Mouse (Mus musculus) lung, embryonic 15.5 days (tissue): Measurements from ENCODE around the gene Irak1. TPM values are rescaled to one million over a fixed set of nuclear protein-coding genes. Genes with fewer than 3 reads are reported as not detected.

Source experiments
- ATAC-seq: fragments of 200-750 bp; cut with Nextera tagmentation; 2 replicates; pipeline ENCODE4 v1.8.0; 2017; ENCODE audit warnings: moderate number of reproducible peaks, borderline replicate concordance; ENCODE audit not compliant: low FRiP score, low TSS enrichment; ENCODE audit errors: extremely low read depth
- H3K27ac ChIP-seq: fragments of 300-500 bp; sonication (generic); 2 replicates; pipeline ENCODE4 v1.5.1; 2015; ENCODE audit warnings: moderate library complexity, mild to moderate bottlenecking, inconsistent platforms
- H3K27me3 ChIP-seq: fragments of 300-500 bp; sonication (generic); 2 replicates; pipeline ENCODE4 v1.6.1; 2015; ENCODE audit warnings: inconsistent platforms
- H3K36me3 ChIP-seq: fragments of 300-500 bp; sonication (generic); 2 replicates; pipeline ENCODE4 v1.6.1; 2015; ENCODE audit warnings: inconsistent platforms
- H3K4me1 ChIP-seq: fragments of 300-500 bp; sonication (generic); 2 replicates; pipeline ENCODE4 v1.6.1; 2015; ENCODE audit warnings: inconsistent platforms
- H3K4me2 ChIP-seq: fragments of 300-500 bp; sonication (generic); 2 replicates; pipeline ENCODE4 v1.6.1; 2015; ENCODE audit warnings: inconsistent platforms, mild to moderate bottlenecking, moderate library complexity
- H3K4me3 ChIP-seq: fragments of 300-500 bp; sonication (generic); 2 replicates; pipeline ENCODE4 v1.5.1; 2015; ENCODE audit warnings: mild to moderate bottlenecking, inconsistent platforms
- H3K9ac ChIP-seq: fragments of 300-500 bp; sonication (generic); 2 replicates; pipeline ENCODE4 v1.6.1; 2015; ENCODE audit warnings: inconsistent platforms
- H3K9me3 ChIP-seq: fragments of 300-500 bp; sonication (generic); 2 replicates; pipeline ENCODE4 v1.6.1; 2016; ENCODE audit warnings: inconsistent platforms
- WGBS: fragments of 180-500 bp; shearing (Covaris S2); methylation state at CpG from one replicate; pipeline ENCODE4 v1.1.7; 2015; 5-methylcytosine and 5-hydroxymethylcytosine counted together
- polyA plus RNA-seq: library from polyadenylated mRNA; unstranded; fragments of >200 nt; fragmentation: Nextera tagmentation; extraction: Ambion mirVana; gene quantifications from 2 replicates; pipeline ENCODE4 v1.2.1, GENCODE M21; 2015

Gene Irak1
- polyA plus RNA-seq, 1 experiment from 2014 or later, result 67.9 TPM

GRCm38 (mm10) chrX:73998911-73999869 lies 24.5 kb downstream of the Irak1 start:
- WGBS, result 26% methylated on average over 8 of the region's 8 CpGs
- H3K4me2 ChIP-seq, result no peak overlapping the region
- H3K27ac ChIP-seq, result 0 out of 2 replicates have a peak overlapping the region, but pooled peaks have one; percentile 0

GRCm38 (mm10) chrX:73977783-73978182 lies 45.9 kb downstream of the Irak1 start:
- ATAC-seq, result no peak
- no peaks in the 10 kb centered on the region for H3K9me3 ChIP-seq
- no peaks in the 10 kb centered on the region for H3K4me1 ChIP-seq
- H3K4me3 ChIP-seq, result no peak overlapping the region
- no peak overlapping the region for H3K27ac ChIP-seq
- no peak overlapping the region for H3K4me2 ChIP-seq
- H3K36me3 ChIP-seq, result no peaks in the 10 kb centered on the region
- 58% methylated on average over 1 of the region's 1 CpGs for WGBS
- no peaks in the 10 kb centered on the region for H3K27me3 ChIP-seq
- no peak overlapping the region for H3K9ac ChIP-seq

More at GRCm38 (mm10) chrX:73998911-73999869, 24.5 kb downstream of the Irak1 start:
- Histone ChIP-seq H3K4me1 (no peaks in the 10 kb centered on the region), H3K9me3 (no peaks in the 10 kb centered on the region), H3K9ac (no peak overlapping the region), H3K36me3 (no peaks in the 10 kb centered on the region), H3K27me3 (no peaks in the 10 kb centered on the region), H3K4me3 (no peak overlapping the region)
- ATAC-seq, result peak; percentile 75; the same call in 1 of the 2 replicates

- no peak for ATAC-seq
- Histone ChIP-seq H3K27me3 (no peaks in the 10 kb centered on the region), H3K27ac (no peak overlapping the region), H3K4me1 (no peaks in the 10 kb centered on the region), H3K4me2 (no peak overlapping the region), H3K4me3 (no peak overlapping the region), H3K9me3 (no peaks in the 10 kb centered on the region), H3K9ac (no peak overlapping the region), H3K36me3 (no peaks in the 10 kb centered on the region)
- 87% methylated on average over 2 of the region's 2 CpGs for WGBS
These were observed 47.4 kb downstream of the Irak1 start for GRCm38 (mm10) chrX:73976283-73976682.

- Histone ChIP-seq H3K9me3 (no peaks in the 10 kb centered on the region), H3K9ac (no peak overlapping the region), H3K27me3 (no peaks in the 10 kb centered on the region), H3K27ac (no peak overlapping the region), H3K4me2 (no peak overlapping the region), H3K4me3 (no peak overlapping the region), H3K4me1 (0 out of 2 replicates have a peak, but pooled peaks cover 2% of the 10 kb centered on the region), H3K36me3 (no peaks in the 10 kb centered on the region)
- ATAC-seq, result no peak
- 74% methylated on average over 4 of the region's 4 CpGs for WGBS
These were observed 50.9 kb downstream of the Irak1 start for GRCm38 (mm10) chrX:73972774-73973173.

- Histone ChIP-seq H3K9me3 (no peaks in the 10 kb centered on the region), H3K4me1 (0 out of 2 replicates have a peak, but pooled peaks cover 2% of the 10 kb centered on the region), H3K4me2 (no peak overlapping the region), H3K36me3 (no peaks in the 10 kb centered on the region), H3K9ac (no peak overlapping the region), H3K4me3 (no peak overlapping the region), H3K27me3 (no peaks in the 10 kb centered on the region), H3K27ac (no peak overlapping the region)
- no peak for ATAC-seq
These were observed 52.9 kb downstream of the Irak1 start for GRCm38 (mm10) chrX:73970781-73971180.

- no peak overlapping the region for H3K27ac ChIP-seq
- no peaks in the 10 kb centered on the region for H3K27me3 ChIP-seq
- no peaks in the 10 kb centered on the region for H3K9me3 ChIP-seq
- H3K9ac ChIP-seq, result no peak overlapping the region
- ATAC-seq, result no peak
- WGBS, result 82% methylated on average over 2 of the region's 2 CpGs
- no peaks in the 10 kb centered on the region for H3K36me3 ChIP-seq
- H3K4me1 ChIP-seq, result 0 out of 2 replicates have a peak, but pooled peaks cover 2% of the 10 kb centered on the region
- no peak overlapping the region for H3K4me2 ChIP-seq
- no peak overlapping the region for H3K4me3 ChIP-seq
These were observed 54.0 kb downstream of the Irak1 start for GRCm38 (mm10) chrX:73969729-73970128.

GRCm38 (mm10) chrX:73969167-73969566 lies 54.6 kb downstream of the Irak1 start:
- Histone ChIP-seq H3K27me3 (no peaks in the 10 kb centered on the region), H3K9ac (no peak overlapping the region), H3K4me1 (peaks cover 6% of the 10 kb centered on the region), H3K36me3 (no peaks in the 10 kb centered on the region), H3K9me3 (no peaks in the 10 kb centered on the region), H3K4me2 (no peak overlapping the region), H3K4me3 (no peak overlapping the region), H3K27ac (no peak overlapping the region)
- ATAC-seq, result no peak
- WGBS, result 92% methylated on average over 1 of the region's 1 CpGs

- Histone ChIP-seq H3K27ac (peak overlapping the region; percentile 99), H3K27me3 (no peaks in the 10 kb centered on the region), H3K4me1 (peaks cover 18% of the 10 kb centered on the region), H3K36me3 (no peaks in the 10 kb centered on the region), H3K4me3 (peak overlapping the region; percentile 59), H3K4me2 (peak overlapping the region; percentile 53), H3K9ac (peak overlapping the region; percentile 59), H3K9me3 (no peaks in the 10 kb centered on the region)
- peak; percentile 88 for ATAC-seq
- WGBS, result 16% methylated on average over 48 of the region's 60 CpGs
These were observed 56.3 kb downstream of the Irak1 start for GRCm38 (mm10) chrX:73967177-73968075.

- no peaks in the 10 kb centered on the region for H3K27me3 ChIP-seq
- H3K9ac ChIP-seq, result peak within 1 kb of the TSS; percentile 59
- H3K36me3 ChIP-seq, result no peaks in the 10 kb centered on the region
- peak; percentile 73 for ATAC-seq
- peak within 1 kb of the TSS; percentile 99 for H3K27ac ChIP-seq
- peak within 1 kb of the TSS; percentile 70 for H3K4me2 ChIP-seq
- H3K4me3 ChIP-seq, result peak within 1 kb of the TSS; percentile 59
- H3K9me3 ChIP-seq, result no peaks in the 10 kb centered on the region
- WGBS, result 16% methylated on average over 57 of the region's 58 CpGs
- peaks cover 18% of the 10 kb centered on the region for H3K4me1 ChIP-seq
These were observed 57.2 kb downstream of the Irak1 start, which contains the start of gene Hcfc1 for GRCm38 (mm10) chrX:73966248-73967176. Gene Hcfc1, minus strand, starts transcription at chrX:73966357.

- Histone ChIP-seq H3K4me3 (peak overlapping the region; percentile 59), H3K9ac (peak overlapping the region; percentile 59), H3K4me2 (peak overlapping the region; percentile 70), H3K27ac (peak overlapping the region; percentile 99), H3K9me3 (no peaks in the 10 kb centered on the region), H3K36me3 (no peaks in the 10 kb centered on the region), H3K4me1 (peaks cover 18% of the 10 kb centered on the region), H3K27me3 (no peaks in the 10 kb centered on the region)
- 13% methylated on average over 20 of the region's 20 CpGs for WGBS
- ATAC-seq, result no peak
These were observed 58.4 kb downstream of the Irak1 start for GRCm38 (mm10) chrX:73965307-73965706.

- Histone ChIP-seq H3K4me3 (peak overlapping the region; percentile 59), H3K36me3 (peaks cover 2% of the 10 kb centered on the region; the same call in 1 of the 2 replicates), H3K27ac (peak overlapping the region; percentile 41; the same call in 1 of the 2 replicates), H3K9me3 (no peaks in the 10 kb centered on the region), H3K27me3 (no peaks in the 10 kb centered on the region), H3K9ac (peak overlapping the region; percentile 59), H3K4me2 (peak overlapping the region; percentile 70), H3K4me1 (peaks cover 18% of the 10 kb centered on the region)
- no peak for ATAC-seq
- WGBS, result 26% methylated on average over 3 of the region's 3 CpGs
These were observed 59.4 kb downstream of the Irak1 start for GRCm38 (mm10) chrX:73964363-73964762.
